Mouse (Mus musculus) liver, embryonic 14.5 days (tissue): Measurements from ENCODE around the gene Mrgprd.

Experiments used
- CTCF ChIP-seq: IDR thresholded peaks from 2 replicates; pipeline ENCODE4 v1.5.1; 2016; ENCODE audit warnings: antibody characterized with exemption, low read depth, control low read depth
- EP300 ChIP-seq: IDR thresholded peaks from 2 replicates; pipeline ENCODE4 v1.6.1; 2016; ENCODE audit warnings: antibody characterized with exemption, low read depth

GRCm38 (mm10) chr7:145285476-145285875, 29.2 kb upstream of the Mrgprd start:
- no peak for TF ChIP-seq CTCF
- no peak for TF ChIP-seq EP300
